Mouse (Mus musculus): ENCODE results near the gene Eloa. TPM values are rescaled to one million over a fixed set of nuclear protein-coding genes. Genes with fewer than 3 reads are reported as not detected.
"Not testable (repeated sequence)": the region's sequence is repeated elsewhere in the genome, so short reads cannot be mapped to it uniquely, and the experiment has no call there.

Eloa gene
- 18.4 TPM for polyA plus RNA-seq (2012; fragmentation: generic; extraction: Trizol)
- long read RNA-seq, experiment 1, full-length matches to known transcripts, result 16 of 43 reads
- long read RNA-seq, experiment 1, partial matches to known transcripts, result 2 of 43 reads
- long read RNA-seq, experiment 1, other reads (novel, unspliced or antisense), result 25 of 43 reads
- long read RNA-seq, experiment 2, full-length matches to known transcripts, result 270 of 280 reads
- long read RNA-seq, experiment 2, partial matches to known transcripts, result 6 of 280 reads
- long read RNA-seq, experiment 2, other reads (novel, unspliced or antisense), result 4 of 280 reads

GRCm38 (mm10) chr4:136021549-136022047 is at the start of gene Eloa:
Gene Eloa, minus strand, starts transcription at chr4:136021763.
- Histone ChIP-seq H3ac (ENCODE audit: control insufficient read depth, insufficient read length, low read depth) (peak within 1 kb of the TSS; percentile 91), H3K4me3 (ENCODE audit: insufficient read depth, poor library complexity, severe bottlenecking) (peak within 1 kb of the TSS; percentile 83), H3K27me3 (ENCODE audit: control insufficient read depth, insufficient read depth, insufficient read length) (no peaks in the 10 kb centered on the region), H3K36me3 (ENCODE audit: control insufficient read depth, insufficient read depth) (no peaks in the 10 kb centered on the region), H3K79me2 (ENCODE audit: control insufficient read depth, insufficient read depth) (peaks cover 47% of the 10 kb centered on the region), H3K79me3 (ENCODE audit: low read depth) (peaks cover 40% of the 10 kb centered on the region)
- no peak for TF ChIP-seq CTCF (IDR thresholded peaks at IDR 0.05; ENCODE audit: control insufficient read depth, insufficient read depth, insufficient read length)
- peak; percentile 70 for TF ChIP-seq MAX (IDR thresholded peaks at IDR 0.05)

GRCm38 (mm10) chr4:136071178-136071714 is 49.7 kb upstream of the Eloa start:
- H3K79me3 ChIP-seq (ENCODE audit: low read depth), result no peaks in the 10 kb centered on the region
- no peak overlapping the region for H3ac ChIP-seq (ENCODE audit: control insufficient read depth, insufficient read length, low read depth)
- TF ChIP-seq MAX (IDR thresholded peaks at IDR 0.05) (no peak), MYOD1 (IDR thresholded peaks at IDR 0.05; ENCODE audit: control insufficient read depth, insufficient read length, low read depth) (no peak), MYOG (IDR thresholded peaks at IDR 0.05; ENCODE audit: control insufficient read depth, extremely low read depth, insufficient read length) (no peak), FOSL1 (IDR thresholded peaks at IDR 0.05; ENCODE audit: insufficient read depth, low read length, poor library complexity, severe bottlenecking) (no peak), CEBPB (IDR thresholded peaks at IDR 0.05; ENCODE audit: low read depth) (no peak), USF1 (IDR thresholded peaks at IDR 0.05; ENCODE audit: low read depth) (peak; percentile 57), CTCF (IDR thresholded peaks at IDR 0.05; ENCODE audit: control insufficient read depth, insufficient read depth, insufficient read length) (peak; percentile 65)
- H3K4me3 ChIP-seq (ENCODE audit: insufficient read depth, poor library complexity, severe bottlenecking), result no peak overlapping the region
- no peaks in the 10 kb centered on the region for H3K27me3 ChIP-seq (ENCODE audit: control insufficient read depth, insufficient read depth, insufficient read length)
- H3K79me2 ChIP-seq (ENCODE audit: control insufficient read depth, insufficient read depth), result no peaks in the 10 kb centered on the region
- H3K36me3 ChIP-seq (ENCODE audit: control insufficient read depth, insufficient read depth), result no peaks in the 10 kb centered on the region

DNA sequence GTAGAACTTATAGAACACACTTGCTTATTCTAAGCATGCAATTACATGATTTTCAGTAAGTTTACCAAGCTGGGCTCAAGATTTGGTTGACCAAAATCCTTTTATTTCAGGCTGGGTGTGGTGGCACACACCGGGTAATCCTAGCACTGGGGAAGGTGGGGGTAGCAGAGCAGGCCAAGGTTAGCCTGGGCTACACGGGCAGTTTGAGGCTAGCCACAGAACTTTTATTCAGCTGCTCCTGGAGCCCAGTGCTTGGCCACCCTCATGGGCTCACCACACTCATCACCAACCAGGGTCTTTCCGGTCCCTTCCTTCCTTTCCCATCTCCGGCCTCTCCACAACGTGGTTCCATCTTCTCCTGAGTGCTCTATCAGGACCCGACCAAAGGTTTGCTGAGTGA is 49.0 kb upstream of the Eloa start:
- H3K36me3 ChIP-seq (ENCODE audit: control insufficient read depth, insufficient read depth), result no peaks in the 10 kb centered on the region
- H3K4me3 ChIP-seq (ENCODE audit: insufficient read depth, poor library complexity, severe bottlenecking), result no peak overlapping the region
- TF ChIP-seq USF1 (IDR thresholded peaks at IDR 0.05; ENCODE audit: low read depth) (no peak), MYOG (IDR thresholded peaks at IDR 0.05; ENCODE audit: control insufficient read depth, extremely low read depth, insufficient read length) (no peak), MAX (IDR thresholded peaks at IDR 0.05) (no peak), CEBPB (IDR thresholded peaks at IDR 0.05; ENCODE audit: low read depth) (no peak), CTCF (IDR thresholded peaks at IDR 0.05; ENCODE audit: control insufficient read depth, insufficient read depth, insufficient read length) (no peak), FOSL1 (IDR thresholded peaks at IDR 0.05; ENCODE audit: insufficient read depth, low read length, poor library complexity, severe bottlenecking) (no peak), MYOD1 (IDR thresholded peaks at IDR 0.05; ENCODE audit: control insufficient read depth, insufficient read length, low read depth) (no peak)
- H3ac ChIP-seq (ENCODE audit: control insufficient read depth, insufficient read length, low read depth), result no peak overlapping the region
- no peaks in the 10 kb centered on the region for H3K79me3 ChIP-seq (ENCODE audit: low read depth)
- H3K27me3 ChIP-seq (ENCODE audit: control insufficient read depth, insufficient read depth, insufficient read length), result no peaks in the 10 kb centered on the region
- H3K79me2 ChIP-seq (ENCODE audit: control insufficient read depth, insufficient read depth), result no peaks in the 10 kb centered on the region

DNA sequence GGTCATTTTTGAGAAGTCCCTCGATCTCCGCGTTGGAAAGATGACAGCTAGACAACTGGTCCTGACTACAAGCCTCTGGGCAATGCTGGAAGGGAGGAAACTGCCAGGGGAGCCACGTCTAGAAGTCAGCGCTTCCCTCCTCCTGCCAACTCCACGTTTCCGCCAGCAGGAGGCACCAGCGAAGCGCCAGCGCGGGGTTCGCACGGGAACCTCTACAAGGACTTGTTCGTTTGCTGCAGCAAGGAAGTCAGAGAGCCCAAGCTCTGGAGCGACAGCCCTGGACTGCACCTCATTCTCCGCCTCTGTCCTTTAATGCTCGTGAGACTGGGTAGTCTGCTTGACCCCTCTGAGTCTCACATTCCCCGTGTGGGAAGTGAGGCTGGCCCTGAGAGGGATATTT is 48.4 kb upstream of the Eloa start:
- Histone ChIP-seq H3K79me2 (ENCODE audit: control insufficient read depth, insufficient read depth) (no peaks in the 10 kb centered on the region), H3K79me3 (ENCODE audit: low read depth) (no peaks in the 10 kb centered on the region), H3ac (ENCODE audit: control insufficient read depth, insufficient read length, low read depth) (peak overlapping the region; percentile 20), H3K4me3 (ENCODE audit: insufficient read depth, poor library complexity, severe bottlenecking) (no peak overlapping the region), H3K36me3 (ENCODE audit: control insufficient read depth, insufficient read depth) (no peaks in the 10 kb centered on the region), H3K27me3 (ENCODE audit: control insufficient read depth, insufficient read depth, insufficient read length) (no peaks in the 10 kb centered on the region)
- TF ChIP-seq MYOD1 (IDR thresholded peaks at IDR 0.05; ENCODE audit: control insufficient read depth, insufficient read length, low read depth) (no peak), CTCF (IDR thresholded peaks at IDR 0.05; ENCODE audit: control insufficient read depth, insufficient read depth, insufficient read length) (peak; percentile 98), MYOG (IDR thresholded peaks at IDR 0.05; ENCODE audit: control insufficient read depth, extremely low read depth, insufficient read length) (no peak)

DNA sequence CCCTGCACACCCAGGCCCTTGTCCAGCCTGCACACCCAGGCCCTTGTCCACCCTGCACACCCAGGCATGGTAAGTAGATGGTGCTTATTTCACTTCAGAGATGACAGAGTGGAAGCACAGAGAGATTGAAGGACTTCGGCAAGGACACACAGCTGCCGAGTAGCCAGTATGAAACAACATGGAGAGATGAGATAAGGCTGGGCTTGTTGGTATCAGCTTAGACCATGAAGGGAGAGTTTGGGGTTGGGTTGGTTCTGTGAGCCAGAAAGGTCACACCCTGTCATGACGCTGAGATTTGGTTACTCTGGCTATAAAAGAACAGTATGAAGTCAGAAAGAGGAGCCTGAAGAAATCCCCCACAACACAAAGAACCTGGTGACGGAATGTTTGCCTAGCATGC is 47.8 kb upstream of the Eloa start:
- peak overlapping the region; percentile 15 for H3ac ChIP-seq (ENCODE audit: control insufficient read depth, insufficient read length, low read depth)
- H3K4me3 ChIP-seq (ENCODE audit: insufficient read depth, poor library complexity, severe bottlenecking), result no peak overlapping the region
- H3K27me3 ChIP-seq (ENCODE audit: control insufficient read depth, insufficient read depth, insufficient read length), result no peaks in the 10 kb centered on the region
- H3K79me2 ChIP-seq (ENCODE audit: control insufficient read depth, insufficient read depth), result no peaks in the 10 kb centered on the region
- no peak for TF ChIP-seq CEBPB (IDR thresholded peaks at IDR 0.05; ENCODE audit: low read depth)
- TF ChIP-seq MYOG (IDR thresholded peaks at IDR 0.05; ENCODE audit: control insufficient read depth, extremely low read depth, insufficient read length), result no peak
- TF ChIP-seq FOSL1 (IDR thresholded peaks at IDR 0.05; ENCODE audit: insufficient read depth, low read length, poor library complexity, severe bottlenecking), result no peak
- no peak for TF ChIP-seq MAX (IDR thresholded peaks at IDR 0.05)
- TF ChIP-seq CTCF (IDR thresholded peaks at IDR 0.05; ENCODE audit: control insufficient read depth, insufficient read depth, insufficient read length), result no peak
- no peak for TF ChIP-seq USF1 (IDR thresholded peaks at IDR 0.05; ENCODE audit: low read depth)
- TF ChIP-seq MYOD1 (IDR thresholded peaks at IDR 0.05; ENCODE audit: control insufficient read depth, insufficient read length, low read depth), result no peak
- no peaks in the 10 kb centered on the region for H3K36me3 ChIP-seq (ENCODE audit: control insufficient read depth, insufficient read depth)
- no peaks in the 10 kb centered on the region for H3K79me3 ChIP-seq (ENCODE audit: low read depth)

DNA sequence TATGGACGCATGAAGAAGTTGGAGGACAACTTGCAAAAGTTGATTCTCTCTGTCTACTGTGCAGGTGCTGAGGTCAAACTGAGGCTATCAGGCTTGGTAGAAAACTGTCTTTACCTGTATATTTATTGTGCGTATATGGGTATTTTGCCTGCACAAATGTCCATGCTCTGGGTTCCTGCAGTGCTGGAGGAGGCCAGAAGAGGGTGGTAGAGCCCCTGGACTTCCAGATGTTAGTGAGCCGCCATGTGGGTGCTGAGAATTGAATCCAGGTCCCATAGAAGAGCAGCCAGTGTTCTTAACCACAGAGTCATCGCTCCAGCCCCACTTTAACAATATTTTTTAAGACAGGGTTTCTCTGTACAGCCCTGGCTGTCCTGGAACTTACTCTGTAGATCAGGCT is 41.6 kb upstream of the Eloa start:
- TF ChIP-seq MAX (IDR thresholded peaks at IDR 0.05) (no peak), FOSL1 (IDR thresholded peaks at IDR 0.05; ENCODE audit: insufficient read depth, low read length, poor library complexity, severe bottlenecking) (no peak), MYOD1 (IDR thresholded peaks at IDR 0.05; ENCODE audit: control insufficient read depth, insufficient read length, low read depth) (no peak), MYOG (IDR thresholded peaks at IDR 0.05; ENCODE audit: control insufficient read depth, extremely low read depth, insufficient read length) (no peak), USF1 (IDR thresholded peaks at IDR 0.05; ENCODE audit: low read depth) (no peak), CEBPB (IDR thresholded peaks at IDR 0.05; ENCODE audit: low read depth) (no peak), CTCF (IDR thresholded peaks at IDR 0.05; ENCODE audit: control insufficient read depth, insufficient read depth, insufficient read length) (no peak)

GRCm38 (mm10) chr4:136059800-136060488 is 38.4 kb upstream of the Eloa start:
- H3K79me3 ChIP-seq (ENCODE audit: low read depth); H3ac ChIP-seq (ENCODE audit: control insufficient read depth, insufficient read length, low read depth); H3K79me2 ChIP-seq (ENCODE audit: control insufficient read depth, insufficient read depth); H3K27me3 ChIP-seq (ENCODE audit: control insufficient read depth, insufficient read depth, insufficient read length); H3K4me3 ChIP-seq (ENCODE audit: insufficient read depth, poor library complexity, severe bottlenecking); H3K36me3 ChIP-seq (ENCODE audit: control insufficient read depth, insufficient read depth): not testable (repeated sequence)

More for the DNA sequence above, 41.6 kb upstream of the Eloa start:
- Histone ChIP-seq H3K36me3 (ENCODE audit: control insufficient read depth, insufficient read depth) (no peaks in the 10 kb centered on the region), H3K27me3 (ENCODE audit: control insufficient read depth, insufficient read depth, insufficient read length) (no peaks in the 10 kb centered on the region), H3K4me3 (ENCODE audit: insufficient read depth, poor library complexity, severe bottlenecking) (no peak overlapping the region), H3K79me3 (ENCODE audit: low read depth) (no peaks in the 10 kb centered on the region), H3K79me2 (ENCODE audit: control insufficient read depth, insufficient read depth) (no peaks in the 10 kb centered on the region), H3ac (ENCODE audit: control insufficient read depth, insufficient read length, low read depth) (no peak overlapping the region)

Data from C2C12 (cell line).